8 mouse cellular contexts compared by ENCODE assay signal in genomic region chr15:81961078-81961451, GRCm38 (mm10). TPM values are rescaled to one million over a fixed set of nuclear protein-coding genes. Genes with fewer than 3 reads are reported as not detected.
A peak's percentile ranks its signal among the peaks of the same experiment; 100 is the strongest.
DNase-seq lines count a peak whose midpoint lies in the region; ATAC-seq and TF ChIP-seq lines count a peak whose summit lies in the region.

No protein-coding gene starts in this region.

- ATAC-seq in kidney, embryonic 14.5 days (ENCODE audit: low FRiP score, low TSS enrichment), result no peak
- ATAC-seq in hindbrain, embryonic 11.5 days (ENCODE audit: low FRiP score), result no peak
- no peak for ATAC-seq in midbrain, embryonic 12.5 days (ENCODE audit: low FRiP score, low read depth)

- no peaks in the 10 kb centered on the region for H3K36me3 ChIP-seq in kidney, embryonic 14.5 days (ENCODE audit: control insufficient read depth, insufficient read depth, low read length)
- no peaks in the 10 kb centered on the region for H3K36me3 ChIP-seq in hindbrain, embryonic 11.5 days (ENCODE audit: control insufficient read depth, insufficient read depth, low read length)
- no peaks in the 10 kb centered on the region for H3K36me3 ChIP-seq in midbrain, embryonic 12.5 days

- H3K27ac ChIP-seq in kidney, embryonic 14.5 days (ENCODE audit: low read depth, low read length), result no peak overlapping the region
- no peak overlapping the region for H3K27ac ChIP-seq in bone marrow macrophage, adult 2 months (ENCODE audit: insufficient read depth, low read depth, low read length)
- H3K27ac ChIP-seq in hindbrain, embryonic 11.5 days (ENCODE audit: low read depth, low read length), result no peak overlapping the region
- H3K27ac ChIP-seq in midbrain, embryonic 12.5 days (replicated peaks), result no peak overlapping the region

- H3K9ac ChIP-seq in kidney, embryonic 14.5 days (ENCODE audit: low read depth, low read length), result no peak overlapping the region
- no peak overlapping the region for H3K9ac ChIP-seq in hindbrain, embryonic 11.5 days (ENCODE audit: low read depth, low read length)
- no peak overlapping the region for H3K9ac ChIP-seq in midbrain, embryonic 12.5 days (replicated peaks)

- no peak for TF ChIP-seq POLR2A in bone marrow macrophage, adult 2 months (IDR thresholded peaks at IDR 0.05; ENCODE audit: borderline replicate concordance, low read depth, low read length)

- peak overlapping the region; percentile 100 for H3K4me2 ChIP-seq in kidney, embryonic 14.5 days (replicated peaks; ENCODE audit: low read depth, low read length)
- H3K4me2 ChIP-seq in hindbrain, embryonic 11.5 days (replicated peaks; ENCODE audit: low read depth, low read length), result peak overlapping the region; percentile 99
- H3K4me2 ChIP-seq in midbrain, embryonic 12.5 days (replicated peaks), result peak overlapping the region; percentile 97

- no peak for TF ChIP-seq CTCF in bone marrow macrophage, adult 2 months (IDR thresholded peaks at IDR 0.05; ENCODE audit: low read depth, low read length)

- peak overlapping the region; percentile 73 for H3K4me3 ChIP-seq in kidney, embryonic 14.5 days (ENCODE audit: low read length)
- H3K4me3 ChIP-seq in bone marrow macrophage, adult 2 months (ENCODE audit: insufficient read depth, low read length), result peak overlapping the region; percentile 58
- peak overlapping the region; percentile 57 for H3K4me3 ChIP-seq in hindbrain, embryonic 11.5 days (ENCODE audit: low read depth, low read length)
- H3K4me3 ChIP-seq in midbrain, embryonic 12.5 days, result peak overlapping the region; percentile 58

- under 1% methylated on average over 5 of the region's 8 CpGs for WGBS in kidney, embryonic 14.5 days
- WGBS in hindbrain, embryonic 11.5 days, result 8% methylated on average over 6 of the region's 8 CpGs
- WGBS in midbrain, embryonic 12.5 days, result 6% methylated on average over 5 of the region's 8 CpGs

- no peaks in the 10 kb centered on the region for H3K27me3 ChIP-seq in kidney, embryonic 14.5 days (ENCODE audit: control insufficient read depth, insufficient read depth, low read length)
- H3K27me3 ChIP-seq in hindbrain, embryonic 11.5 days (ENCODE audit: control insufficient read depth, insufficient read depth, low read length), result no peaks in the 10 kb centered on the region
- H3K27me3 ChIP-seq in midbrain, embryonic 12.5 days, result no peaks in the 10 kb centered on the region

- no peak for DNase-seq in kidney, postnatal 25 days
- DNase-seq in hindbrain, embryonic 11.5 days (ENCODE audit: low spot score), result no peak
- DNase-seq in adrenal gland, adult 18-20 months (ENCODE audit: low spot score in 2 of 2), result no peak
- no peak for DNase-seq in c-Kit-positive CD71-positive TER-119-positive erythroid progenitor cells, embryonic 14.5 days (ENCODE audit: low spot score)
- DNase-seq in ovary, postnatal 36 days (ENCODE audit: low spot score), result no peak

- 0 out of 2 replicates have a peak, but pooled peaks cover 4% of the 10 kb centered on the region for H3K4me1 ChIP-seq in kidney, embryonic 14.5 days (ENCODE audit: control insufficient read depth, insufficient read depth, low read length)
- peaks cover 6% of the 10 kb centered on the region for H3K4me1 ChIP-seq in bone marrow macrophage, adult 2 months (ENCODE audit: control insufficient read depth, insufficient read depth, low read length)
- no peaks in the 10 kb centered on the region for H3K4me1 ChIP-seq in hindbrain, embryonic 11.5 days (replicated peaks; ENCODE audit: control insufficient read depth, insufficient read depth, low read length)
- H3K4me1 ChIP-seq in midbrain, embryonic 12.5 days, result no peaks in the 10 kb centered on the region

- H3K9me3 ChIP-seq in kidney, embryonic 14.5 days (ENCODE audit: control insufficient read depth, low read length), result no peaks in the 10 kb centered on the region
- no peaks in the 10 kb centered on the region for H3K9me3 ChIP-seq in hindbrain, embryonic 11.5 days (ENCODE audit: control insufficient read depth, low read length)
- H3K9me3 ChIP-seq in midbrain, embryonic 12.5 days, result no peaks in the 10 kb centered on the region

RNA-seq across cellular contexts. Expression of gene Pmm1, which starts 0.3 kb away (rescaled TPM):
- 28.3 and 33.0 TPM in 2 replicates for polyA plus RNA-seq in kidney, embryonic 14.5 days (2014; fragmentation: Nextera tagmentation; extraction: Ambion mirVana)
- 16.7 and 20.7 TPM in 2 replicates for polyA plus RNA-seq in bone marrow macrophage, adult 2 months (2012; ENCODE audit: insufficient read depth, insufficient read length, missing spikeins)
- 31.1 and 33.7 TPM in 2 replicates for polyA plus RNA-seq in hindbrain, embryonic 11.5 days (2014; fragmentation: Nextera tagmentation; extraction: Ambion mirVana)
- polyA plus RNA-seq in midbrain, embryonic 12.5 days (2016; fragmentation: Nextera tagmentation; extraction: Ambion mirVana), result 26.6 and 30.4 TPM in 2 replicates
- 10 to 100 TPM; 58.0 to 85.4 TPM for total RNA-seq in adrenal gland, adult 18-20 months (2021)

RNA-seq across cellular contexts. Expression of gene 1700029P11Rik, which starts 19.3 kb away (rescaled TPM):
- not detected in 2 replicates for polyA plus RNA-seq in kidney, embryonic 14.5 days (2014; fragmentation: Nextera tagmentation; extraction: Ambion mirVana)
- not detected in 2 replicates for polyA plus RNA-seq in bone marrow macrophage, adult 2 months (2012; ENCODE audit: insufficient read depth, insufficient read length, missing spikeins)
- polyA plus RNA-seq in hindbrain, embryonic 11.5 days (2014; fragmentation: Nextera tagmentation; extraction: Ambion mirVana), result not detected in 2 replicates
- polyA plus RNA-seq in midbrain, embryonic 12.5 days (2016; fragmentation: Nextera tagmentation; extraction: Ambion mirVana), result not detected in 2 replicates
- total RNA-seq in adrenal gland, adult 18-20 months (2021), result not detected

RNA-seq across cellular contexts. Expression of gene Csdc2, which starts 24.5 kb away (rescaled TPM):
- polyA plus RNA-seq in kidney, embryonic 14.5 days (2014; fragmentation: Nextera tagmentation; extraction: Ambion mirVana), result 17.5 and 28.1 TPM in 2 replicates
- 0.29 TPM in 1 of 2 replicates, not detected in the other for polyA plus RNA-seq in bone marrow macrophage, adult 2 months (2012; ENCODE audit: insufficient read depth, insufficient read length, missing spikeins)
- polyA plus RNA-seq in hindbrain, embryonic 11.5 days (2014; fragmentation: Nextera tagmentation; extraction: Ambion mirVana), result 25.2 and 25.7 TPM in 2 replicates
- polyA plus RNA-seq in midbrain, embryonic 12.5 days (2016; fragmentation: Nextera tagmentation; extraction: Ambion mirVana), result 38.0 and 40.2 TPM in 2 replicates
- total RNA-seq in adrenal gland, adult 18-20 months (2021), result 1 to 10 TPM; 6.9 to 9.2 TPM

RNA-seq across cellular contexts. Expression of gene Xrcc6, which starts 26.6 kb away (rescaled TPM):
- 71.9 and 87.6 TPM in 2 replicates for polyA plus RNA-seq in kidney, embryonic 14.5 days (2014; fragmentation: Nextera tagmentation; extraction: Ambion mirVana)
- polyA plus RNA-seq in bone marrow macrophage, adult 2 months (2012; ENCODE audit: insufficient read depth, insufficient read length, missing spikeins), result 20.0 and 21.0 TPM in 2 replicates
- 62.4 and 66.6 TPM in 2 replicates for polyA plus RNA-seq in hindbrain, embryonic 11.5 days (2014; fragmentation: Nextera tagmentation; extraction: Ambion mirVana)
- polyA plus RNA-seq in midbrain, embryonic 12.5 days (2016; fragmentation: Nextera tagmentation; extraction: Ambion mirVana), result 50.2 and 50.5 TPM in 2 replicates
- 10 to 100 TPM; 55.8 to 88.9 TPM for total RNA-seq in adrenal gland, adult 18-20 months (2021)

RNA-seq across cellular contexts. Expression of gene Polr3h, which starts 35.0 kb away (rescaled TPM):
- 76.5 and 78.9 TPM in 2 replicates for polyA plus RNA-seq in kidney, embryonic 14.5 days (2014; fragmentation: Nextera tagmentation; extraction: Ambion mirVana)
- polyA plus RNA-seq in bone marrow macrophage, adult 2 months (2012; ENCODE audit: insufficient read depth, insufficient read length, missing spikeins), result 6.0 and 6.8 TPM in 2 replicates
- polyA plus RNA-seq in hindbrain, embryonic 11.5 days (2014; fragmentation: Nextera tagmentation; extraction: Ambion mirVana), result 66.2 and 67.1 TPM in 2 replicates
- polyA plus RNA-seq in midbrain, embryonic 12.5 days (2016; fragmentation: Nextera tagmentation; extraction: Ambion mirVana), result 60.8 and 71.6 TPM in 2 replicates
- 10 to 100 TPM; 16.2 to 19.9 TPM for total RNA-seq in adrenal gland, adult 18-20 months (2021)

Comparison
In these comparisons a context has a peak if more than half of its experiments do, and no peak if none do; other contexts are left out.
1. RNA of gene Csdc2, which starts 24.5 kb away (polyA plus RNA-seq): 38.0 to 40.2 TPM in midbrain, embryonic 12.5 days, 17.5 to 28.1 TPM in kidney, embryonic 14.5 days and 25.2 to 25.7 TPM in hindbrain, embryonic 11.5 days; 0.29 TPM in bone marrow macrophage, adult 2 months; every median in the first group is over 10 times any median in the second.
2. Peak in every context shown above with its lines, with median percentiles within 50 percentile points of each other: H3K4me2 ChIP-seq and H3K4me3 ChIP-seq.